Mouse (Mus musculus): ENCODE measurements around the gene Olfr1261. TPM values are rescaled to one million over a fixed set of nuclear protein-coding genes. Genes with fewer than 3 reads are reported as not detected.

The Olfr1261 gene
- polyA plus RNA-seq (2016; fragmentation: Nextera tagmentation; extraction: Ambion mirVana): not detected in 2 replicates

GRCm38 (mm10) chr2:89990921-89991320 lies at the start of gene Olfr1261:
Gene Olfr1261 (plus strand): TSS chr2:89991221.
- Histone ChIP-seq H3K9me3 (replicated peaks) (no peaks in the 10 kb centered on the region), H3K9ac (no peak within 1 kb of the TSS), H3K4me3 (no peak within 1 kb of the TSS), H3K27ac (ENCODE audit: poor library complexity, severe bottlenecking) (no peak within 1 kb of the TSS), H3K27me3 (replicated peaks) (no peaks in the 10 kb centered on the region), H3K4me1 (replicated peaks) (no peaks in the 10 kb centered on the region), H3K4me2 (no peak within 1 kb of the TSS), H3K36me3 (no peaks in the 10 kb centered on the region)
- ATAC-seq (ENCODE audit: insufficient number of reproducible peaks, low FRiP score): no peak

- H3K9me3 ChIP-seq (replicated peaks): no peaks in the 10 kb centered on the region
- H3K9ac ChIP-seq: no peak within 1 kb of the TSS
- no peak for ATAC-seq (ENCODE audit: insufficient number of reproducible peaks, low FRiP score)
- 75% methylated on average over 5 of the region's 5 CpGs for WGBS
- no peak within 1 kb of the TSS for H3K4me3 ChIP-seq
- no peaks in the 10 kb centered on the region for H3K4me1 ChIP-seq (replicated peaks)
- H3K27me3 ChIP-seq (replicated peaks): no peaks in the 10 kb centered on the region
- H3K36me3 ChIP-seq: no peaks in the 10 kb centered on the region
- no peak within 1 kb of the TSS for H3K4me2 ChIP-seq
- no peak within 1 kb of the TSS for H3K27ac ChIP-seq (ENCODE audit: poor library complexity, severe bottlenecking)
These were observed 42.5 kb upstream of the Olfr1261 start, which contains the start of gene Olfr1259 for GRCm38 (mm10) chr2:89948564-89948963. Gene Olfr1259 (minus strand): TSS chr2:89948664.

GRCm38 (mm10) chr2:89974184-89974583 lies 16.8 kb upstream of the Olfr1261 start, which contains the start of gene Olfr1260:
Gene Olfr1260 (plus strand): TSS chr2:89974340.
- Histone ChIP-seq H3K27ac (ENCODE audit: poor library complexity, severe bottlenecking) (no peak within 1 kb of the TSS), H3K4me3 (no peak within 1 kb of the TSS), H3K4me2 (no peak within 1 kb of the TSS), H3K9ac (no peak within 1 kb of the TSS), H3K4me1 (replicated peaks) (no peaks in the 10 kb centered on the region), H3K36me3 (no peaks in the 10 kb centered on the region), H3K27me3 (replicated peaks) (no peaks in the 10 kb centered on the region), H3K9me3 (replicated peaks) (no peaks in the 10 kb centered on the region)
- 63% methylated on average over 2 of the region's 2 CpGs for WGBS
- ATAC-seq (ENCODE audit: insufficient number of reproducible peaks, low FRiP score): no peak

- Histone ChIP-seq H3K4me1 (replicated peaks) (no peaks in the 10 kb centered on the region), H3K9ac (no peak overlapping the region), H3K27me3 (replicated peaks) (no peaks in the 10 kb centered on the region), H3K9me3 (replicated peaks) (no peaks in the 10 kb centered on the region), H3K4me2 (no peak overlapping the region), H3K4me3 (no peak overlapping the region), H3K27ac (ENCODE audit: poor library complexity, severe bottlenecking) (no peak overlapping the region), H3K36me3 (no peaks in the 10 kb centered on the region)
- ATAC-seq (ENCODE audit: insufficient number of reproducible peaks, low FRiP score): no peak
- whole genome bisulfite sequencing: 73% methylated on average over 2 of the region's 2 CpGs
These were observed 13.3 kb upstream of the Olfr1261 start for GRCm38 (mm10) chr2:89977709-89978108.

- Histone ChIP-seq H3K27me3 (replicated peaks) (no peaks in the 10 kb centered on the region), H3K4me3 (no peak within 1 kb of the TSS), H3K36me3 (no peaks in the 10 kb centered on the region), H3K9me3 (replicated peaks) (no peaks in the 10 kb centered on the region), H3K4me2 (no peak within 1 kb of the TSS), H3K4me1 (replicated peaks) (no peaks in the 10 kb centered on the region), H3K9ac (no peak within 1 kb of the TSS), H3K27ac (ENCODE audit: poor library complexity, severe bottlenecking) (no peak within 1 kb of the TSS)
- no peak for ATAC-seq (ENCODE audit: insufficient number of reproducible peaks, low FRiP score)
These were observed 8.8 kb downstream of the Olfr1261 start, which contains the start of gene Olfr1262 for GRCm38 (mm10) chr2:89999845-90000244. Gene Olfr1262 (plus strand): TSS chr2:90000145.

GRCm38 (mm10) chr2:90011831-90012230 lies 20.8 kb downstream of the Olfr1261 start, which contains the start of gene Olfr1263:
Gene Olfr1263 (plus strand): TSS chr2:90012131.
- Histone ChIP-seq H3K4me1 (replicated peaks) (no peaks in the 10 kb centered on the region), H3K9ac (no peak within 1 kb of the TSS), H3K9me3 (replicated peaks) (no peaks in the 10 kb centered on the region), H3K36me3 (no peaks in the 10 kb centered on the region), H3K4me2 (no peak within 1 kb of the TSS), H3K4me3 (no peak within 1 kb of the TSS), H3K27ac (ENCODE audit: poor library complexity, severe bottlenecking) (no peak within 1 kb of the TSS), H3K27me3 (replicated peaks) (no peaks in the 10 kb centered on the region)
- no peak for ATAC-seq (ENCODE audit: insufficient number of reproducible peaks, low FRiP score)
- WGBS: 66% methylated on average over 2 of the region's 2 CpGs

GRCm38 (mm10) chr2:90025477-90025876 lies 34.5 kb downstream of the Olfr1261 start, which contains the start of gene Olfr1264:
Gene Olfr1264 (minus strand): TSS chr2:90025577.
- no peak within 1 kb of the TSS for H3K4me2 ChIP-seq
- H3K4me1 ChIP-seq (replicated peaks): no peaks in the 10 kb centered on the region
- WGBS: 68% methylated on average over 2 of the region's 2 CpGs
- no peak for ATAC-seq (ENCODE audit: insufficient number of reproducible peaks, low FRiP score)
- no peak within 1 kb of the TSS for H3K4me3 ChIP-seq
- H3K27me3 ChIP-seq (replicated peaks): no peaks in the 10 kb centered on the region
- no peaks in the 10 kb centered on the region for H3K36me3 ChIP-seq
- no peak within 1 kb of the TSS for H3K9ac ChIP-seq
- H3K9me3 ChIP-seq (replicated peaks): no peaks in the 10 kb centered on the region
- H3K27ac ChIP-seq (ENCODE audit: poor library complexity, severe bottlenecking): no peak within 1 kb of the TSS

GRCm38 (mm10) chr2:90035037-90035436 lies 44.0 kb downstream of the Olfr1261 start, which contains the start of gene Olfr1265:
Gene Olfr1265 (plus strand): TSS chr2:90035337.
- no peaks in the 10 kb centered on the region for H3K27me3 ChIP-seq (replicated peaks)
- H3K27ac ChIP-seq (ENCODE audit: poor library complexity, severe bottlenecking): no peak within 1 kb of the TSS
- H3K36me3 ChIP-seq: no peaks in the 10 kb centered on the region
- no peak within 1 kb of the TSS for H3K4me3 ChIP-seq
- H3K9me3 ChIP-seq (replicated peaks): no peaks in the 10 kb centered on the region
- no peaks in the 10 kb centered on the region for H3K4me1 ChIP-seq (replicated peaks)
- no peak for ATAC-seq (ENCODE audit: insufficient number of reproducible peaks, low FRiP score)
- H3K9ac ChIP-seq: no peak within 1 kb of the TSS
- no peak within 1 kb of the TSS for H3K4me2 ChIP-seq

Other genes with a start within 250 kb of the Olfr1261 start
- not detected in 2 replicates for gene Olfr1253, start 234.1 kb upstream of the Olfr1261 start, polyA plus RNA-seq (2016; fragmentation: Nextera tagmentation; extraction: Ambion mirVana)
- gene Olfr1254, start 197.6 kb upstream of the Olfr1261 start, polyA plus RNA-seq (2016; fragmentation: Nextera tagmentation; extraction: Ambion mirVana): not detected in 2 replicates
- gene Olfr1255, start 179.2 kb upstream of the Olfr1261 start, polyA plus RNA-seq (2016; fragmentation: Nextera tagmentation; extraction: Ambion mirVana): not detected in 2 replicates
- gene Olfr1256, start 149.7 kb upstream of the Olfr1261 start, polyA plus RNA-seq (2016; fragmentation: Nextera tagmentation; extraction: Ambion mirVana): not detected in 2 replicates
- not detected in 2 replicates for gene Olfr48, start 143.0 kb upstream of the Olfr1261 start, polyA plus RNA-seq (2016; fragmentation: Nextera tagmentation; extraction: Ambion mirVana)
- gene Olfr1257, start 112.8 kb upstream of the Olfr1261 start, polyA plus RNA-seq (2016; fragmentation: Nextera tagmentation; extraction: Ambion mirVana): not detected in 2 replicates
- gene Olfr1258, start 63.9 kb upstream of the Olfr1261 start, polyA plus RNA-seq (2016; fragmentation: Nextera tagmentation; extraction: Ambion mirVana): not detected in 2 replicates
- gene Olfr1259, start 42.6 kb upstream of the Olfr1261 start, polyA plus RNA-seq (2016; fragmentation: Nextera tagmentation; extraction: Ambion mirVana): not detected in 2 replicates
- gene Olfr1260, start 16.9 kb upstream of the Olfr1261 start, polyA plus RNA-seq (2016; fragmentation: Nextera tagmentation; extraction: Ambion mirVana): not detected in 2 replicates
- not detected in 2 replicates for gene Olfr1262, start 8.9 kb downstream of the Olfr1261 start, polyA plus RNA-seq (2016; fragmentation: Nextera tagmentation; extraction: Ambion mirVana)
- not detected in 2 replicates for gene Olfr1263, start 20.9 kb downstream of the Olfr1261 start, polyA plus RNA-seq (2016; fragmentation: Nextera tagmentation; extraction: Ambion mirVana)
- not detected in 2 replicates for gene Olfr1264, start 34.4 kb downstream of the Olfr1261 start, polyA plus RNA-seq (2016; fragmentation: Nextera tagmentation; extraction: Ambion mirVana)
- gene Olfr1265, start 44.1 kb downstream of the Olfr1261 start, polyA plus RNA-seq (2016; fragmentation: Nextera tagmentation; extraction: Ambion mirVana): not detected in 2 replicates
- not detected in 2 replicates for gene Olfr140, start 72.4 kb downstream of the Olfr1261 start, polyA plus RNA-seq (2016; fragmentation: Nextera tagmentation; extraction: Ambion mirVana)
- gene Olfr1269, start 130.2 kb downstream of the Olfr1261 start, polyA plus RNA-seq (2016; fragmentation: Nextera tagmentation; extraction: Ambion mirVana): not detected in 2 replicates
- gene Olfr32, start 151.1 kb downstream of the Olfr1261 start, polyA plus RNA-seq (2016; fragmentation: Nextera tagmentation; extraction: Ambion mirVana): not detected in 2 replicates
- gene Olfr1270, start 161.9 kb downstream of the Olfr1261 start, polyA plus RNA-seq (2016; fragmentation: Nextera tagmentation; extraction: Ambion mirVana): not detected in 2 replicates
- not detected in 2 replicates for gene Olfr1506, start 233.3 kb downstream of the Olfr1261 start, polyA plus RNA-seq (2016; fragmentation: Nextera tagmentation; extraction: Ambion mirVana)